Mouse (Mus musculus) skeletal muscle tissue, postnatal 0 days (tissue): ENCODE results near the gene 2210011C24Rik. TPM values are rescaled to one million over a fixed set of nuclear protein-coding genes. Genes with fewer than 3 reads are reported as not detected.
A peak's percentile ranks its signal among the peaks of the same experiment; 100 is the strongest.

Experiments used
- microRNA counts: library from miRNA; unstranded; fragments of <30 nt; microRNA quantifications from one replicate; lab custom pipeline; 2015
- microRNA-seq, 2 experiments: library from miRNA; unstranded; fragments of <30 nt; microRNA quantifications; one replicate each; pipeline ENCODE4; 2016
- polyA plus RNA-seq: library from polyadenylated mRNA; unstranded; fragments of >200 nt; fragmentation: Nextera tagmentation; extraction: Ambion mirVana; gene quantifications from 2 replicates; pipeline ENCODE4 v1.2.1, GENCODE M21; 2015

The 2210011C24Rik gene
- 1.5 and 1.6 TPM in 2 replicates for polyA plus RNA-seq

GRCm38 (mm10) chr8:84011705-84012498 is at the start of gene 2210011C24Rik:
TSS of gene 2210011C24Rik (minus strand) at chr8:84012171.

GRCm38 (mm10) chr8:84044900-84045299 is 32.9 kb upstream of the 2210011C24Rik start, which contains the start of gene Rln3:
TSS of gene Rln3 (minus strand) at chr8:84045000.

DNA sequence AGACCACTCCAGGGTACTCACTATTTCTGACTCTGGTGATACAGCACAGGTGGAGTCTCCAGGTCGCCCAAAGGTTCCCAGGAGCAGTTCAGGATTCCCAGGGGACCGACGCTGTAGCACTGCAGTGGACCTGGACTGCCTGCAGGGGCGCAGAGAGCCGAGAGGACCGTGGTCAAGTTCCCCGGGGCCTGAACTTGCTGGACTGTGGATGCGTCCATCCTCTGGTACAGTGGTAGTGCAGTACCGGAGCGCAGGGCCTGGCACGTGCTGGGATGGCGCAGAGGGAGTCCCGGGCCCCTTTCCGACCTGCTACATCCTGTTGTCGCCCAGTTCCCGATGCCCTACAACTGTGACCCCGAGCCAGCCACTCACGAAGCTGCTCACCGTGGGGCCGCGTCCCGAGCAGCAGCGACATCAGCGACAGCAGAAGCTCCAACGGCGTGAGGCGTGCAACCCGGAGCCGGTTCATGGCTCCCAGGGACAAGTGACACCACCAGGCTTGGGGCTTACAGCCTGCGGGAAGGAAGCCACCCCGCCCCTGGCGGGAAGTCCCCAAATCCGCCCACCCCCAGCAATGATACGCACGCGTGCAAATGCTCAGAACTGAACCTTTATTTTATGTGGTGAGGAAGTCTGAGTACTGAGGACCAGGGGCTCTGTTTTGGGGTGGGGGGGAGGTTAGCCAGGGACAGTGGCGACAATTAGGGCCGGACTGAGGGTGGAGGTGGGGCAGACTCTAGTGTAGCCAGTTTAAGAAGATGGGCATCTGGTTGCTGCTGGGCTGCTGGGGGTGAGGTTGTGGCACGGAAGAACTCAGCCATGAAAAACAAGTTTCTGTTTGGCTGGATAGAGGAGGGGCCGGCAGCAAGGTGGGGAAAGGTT is 30.3 kb upstream of the 2210011C24Rik start, which contains the start of gene Il27ra:
Il27ra (minus strand) TSS at position 524 of the 882 bp plus-strand sequence.

GRCm38 (mm10) chr8:84021096-84021495 is 9.1 kb upstream of the 2210011C24Rik start, which contains the start of gene Palm3:
TSS of gene Palm3 (plus strand) at chr8:84021471.

DNA sequence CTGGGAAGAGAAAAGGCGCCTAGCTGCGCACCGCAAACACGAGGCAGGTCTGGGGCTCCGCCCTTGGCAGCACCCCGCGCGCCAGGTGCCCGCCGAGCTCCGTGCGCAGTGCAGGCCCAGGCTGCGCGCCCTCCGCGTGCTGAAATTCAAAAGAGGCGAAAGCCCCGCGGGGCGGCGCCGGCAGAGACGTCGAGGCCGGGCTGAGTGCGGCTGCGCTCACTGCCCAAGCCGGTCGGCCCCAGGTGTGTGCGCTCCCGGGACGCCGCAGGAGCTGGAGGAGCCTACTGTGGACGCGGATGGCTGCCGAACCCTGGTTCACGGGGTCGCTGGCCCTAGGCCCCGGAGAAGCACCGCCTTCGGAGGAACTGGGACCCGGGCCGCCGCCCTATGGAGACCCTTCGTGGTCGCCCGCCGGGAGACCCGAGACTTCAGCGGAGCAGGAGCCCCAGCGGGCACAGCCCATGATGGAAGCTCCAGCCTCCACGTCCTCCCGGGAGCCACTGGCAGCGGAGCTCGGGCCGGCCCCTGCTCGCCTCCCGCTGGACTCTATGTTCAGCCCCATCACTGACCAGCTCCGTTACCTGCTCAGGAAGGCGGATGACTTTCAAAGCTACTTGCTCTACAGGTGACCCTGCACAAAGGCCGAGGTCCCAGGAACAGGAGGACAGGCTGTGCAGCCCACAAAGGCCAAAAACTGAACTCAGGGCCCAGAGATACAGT is 10.5 kb downstream of the 2210011C24Rik start, which contains the start of gene 1700067K01Rik:
1700067K01Rik (plus strand) TSS at position 222 of the 720 bp plus-strand sequence.

GRCm38 (mm10) chr8:83997511-83998141 is 14.3 kb downstream of the 2210011C24Rik start, which contains the start of gene Samd1:
TSS of gene Samd1 (plus strand) at chr8:83997672.

GRCm38 (mm10) chr8:83972150-83973120 is 39.5 kb downstream of the 2210011C24Rik start, which contains the start of gene Prkaca:
TSS of gene Prkaca (plus strand) at chr8:83972993.

MicroRNAs encoded within 50 kb of the gene (microRNA counts, 519-probe panel; counts per million panel counts)
- 296 counts per million, percentile 58 among the panel's probes with 10 or more counts for microRNA mmu-miR-1199 (lab: Ali Mortazavi, UCI)

Small RNA genes within 50 kb of the gene (microRNA-seq; reads per million reads assigned to microRNA genes)
- gene Mir1199 = 0 to 0.21 reads per million in 2 experiments
- gene Mir8111 = 1.5 to 1.7 reads per million in 2 experiments

Other genes with a start within 250 kb of the 2210011C24Rik start
- 3.8 and 3.9 TPM in 2 replicates for gene Adgrl1, start 112.1 kb downstream of the 2210011C24Rik start, polyA plus RNA-seq
- 0.18 and 0.30 TPM in 2 replicates for gene Gm10644, start 57.0 kb downstream of the 2210011C24Rik start, polyA plus RNA-seq
- gene Asf1b, start 56.7 kb downstream of the 2210011C24Rik start, polyA plus RNA-seq = 21.6 and 22.8 TPM in 2 replicates
- gene Prkaca, start 39.2 kb downstream of the 2210011C24Rik start, polyA plus RNA-seq = 1,055 and 1,139 TPM in 2 replicates
- gene Samd1, start 14.5 kb downstream of the 2210011C24Rik start, polyA plus RNA-seq = 2.9 and 3.0 TPM in 2 replicates
- 0.83 and 0.86 TPM in 2 replicates for gene 1700067K01Rik, start 10.7 kb downstream of the 2210011C24Rik start, polyA plus RNA-seq
- gene Palm3, start 9.3 kb upstream of the 2210011C24Rik start, polyA plus RNA-seq = 3.7 and 3.8 TPM in 2 replicates
- 0.56 and 0.69 TPM in 2 replicates for gene Il27ra, start 30.4 kb upstream of the 2210011C24Rik start, polyA plus RNA-seq
- not detected in 2 replicates for gene Rln3, start 32.8 kb upstream of the 2210011C24Rik start, polyA plus RNA-seq
- gene Gm10643, start 53.0 kb upstream of the 2210011C24Rik start, polyA plus RNA-seq = 1.1 and 1.2 TPM in 2 replicates
- gene Rfx1, start 54.7 kb upstream of the 2210011C24Rik start, polyA plus RNA-seq = 2.8 and 3.0 TPM in 2 replicates
- gene Dcaf15, start 92.6 kb upstream of the 2210011C24Rik start, polyA plus RNA-seq = 2.7 and 3.4 TPM in 2 replicates
- gene Podnl1, start 113.8 kb upstream of the 2210011C24Rik start, polyA plus RNA-seq = 0.13 TPM in 1 of 2 replicates, not detected in the other
- 11.4 TPM in 2 replicates for gene Cc2d1a, start 135.8 kb upstream of the 2210011C24Rik start, polyA plus RNA-seq
- gene 4930432K21Rik, start 135.9 kb upstream of the 2210011C24Rik start, polyA plus RNA-seq = 0.61 and 0.62 TPM in 2 replicates
- gene Nanos3, start 173.0 kb upstream of the 2210011C24Rik start, polyA plus RNA-seq = 1.6 and 3.2 TPM in 2 replicates
- gene Zswim4, start 224.9 kb upstream of the 2210011C24Rik start, polyA plus RNA-seq = 4.1 and 4.4 TPM in 2 replicates
- gene D8Ertd738e, start 237.5 kb upstream of the 2210011C24Rik start, polyA plus RNA-seq = 351 and 357 TPM in 2 replicates
- gene Mri1, start 245.2 kb upstream of the 2210011C24Rik start, polyA plus RNA-seq = 47.7 and 50.2 TPM in 2 replicates